Mouse (Mus musculus): ENCODE measurements at regions not wholly inside any gene's neighbourhood (a gene's known extent, or its start where the extent isn't known, plus 50 kb on each side); places are given as distances from the start of the nearest gene placed in this dataset.

- TF ChIP-seq CTCF (IDR thresholded peaks at IDR 0.05; ENCODE audit: borderline replicate concordance, control insufficient read depth, extremely low read depth, insufficient read depth, low read length, poor library complexity) (no peak), POLR2A (IDR thresholded peaks at IDR 0.05; ENCODE audit: control insufficient read depth, extremely low read depth, insufficient read depth, low read length, poor library complexity) (no peak)
Observed at GRCm38 (mm10) chr9:23119811-23120210, 103.1 kb upstream of the Bmper start.
